ENCODE assay signal across 24 mouse cellular contexts in genomic region chr12:17574591-17574990, GRCm38 (mm10).
"Had no signal": no experiment of that assay in that cellular context is flagged by ENCODE, and none has a peak within 500 bp of the region (broad histone marks: within the 10 kb centered on the region; RNA-seq: fewer than 3 reads in every experiment).

No protein-coding gene starts in this region.

- H3K9me3 ChIP-seq: embryonic facial prominence, embryonic 10.5 days; embryonic facial prominence, embryonic 12.5 days; embryonic facial prominence, embryonic 13.5 days; embryonic facial prominence, embryonic 15.5 days; forebrain, embryonic 10.5 days; forebrain, embryonic 12.5 days; forebrain, embryonic 13.5 days; heart, embryonic 10.5 days; heart, embryonic 12.5 days; heart, embryonic 13.5 days had no signal

- H3K27me3 ChIP-seq: embryonic facial prominence, embryonic 12.5 days; embryonic facial prominence, embryonic 13.5 days; embryonic facial prominence, embryonic 15.5 days; forebrain, embryonic 13.5 days had no signal

- H3K9ac ChIP-seq: embryonic facial prominence, embryonic 12.5 days; embryonic facial prominence, embryonic 13.5 days; embryonic facial prominence, embryonic 15.5 days; forebrain, embryonic 12.5 days; forebrain, embryonic 13.5 days; forebrain, postnatal 0 days; heart, embryonic 12.5 days; heart, embryonic 13.5 days had no signal

- H3K4me3 ChIP-seq: embryonic facial prominence, embryonic 10.5 days; embryonic facial prominence, embryonic 12.5 days; embryonic facial prominence, embryonic 13.5 days; embryonic facial prominence, embryonic 15.5 days; erythroblast, embryonic 14.5 days; forebrain, embryonic 10.5 days; forebrain, embryonic 12.5 days; forebrain, embryonic 13.5 days; gastrocnemius, adult 2 months; heart, adult 2 months; heart, embryonic 10.5 days; heart, embryonic 12.5 days; heart, embryonic 13.5 days had no signal

- H3K4me2 ChIP-seq: embryonic facial prominence, embryonic 12.5 days; embryonic facial prominence, embryonic 13.5 days; embryonic facial prominence, embryonic 15.5 days; forebrain, embryonic 12.5 days; forebrain, embryonic 13.5 days; heart, embryonic 11.5 days; heart, embryonic 12.5 days; heart, embryonic 13.5 days had no signal

- H3K27ac ChIP-seq: embryonic facial prominence, embryonic 10.5 days; embryonic facial prominence, embryonic 12.5 days; embryonic facial prominence, embryonic 13.5 days; embryonic facial prominence, embryonic 15.5 days; forebrain, embryonic 10.5 days; forebrain, embryonic 12.5 days; forebrain, embryonic 13.5 days; gastrocnemius, adult 2 months; heart, adult 2 months; heart, embryonic 10.5 days; heart, embryonic 13.5 days had no signal

- H3K36me3 ChIP-seq: embryonic facial prominence, embryonic 10.5 days; embryonic facial prominence, embryonic 12.5 days; embryonic facial prominence, embryonic 13.5 days; embryonic facial prominence, embryonic 15.5 days; forebrain, embryonic 10.5 days; forebrain, embryonic 12.5 days; heart, embryonic 10.5 days; heart, embryonic 12.5 days; heart, embryonic 13.5 days had no signal

- DNase-seq: embryo, embryonic 11 days; forebrain, postnatal 0 days; gastrocnemius, adult 2 months; gastrocnemius, postnatal 10 days; gastrocnemius, postnatal 14 days; gastrocnemius, postnatal 25 days; gastrocnemius, postnatal 36 days; heart, adult 11 months; heart, adult 18-20 months; heart, adult 2 months had no signal

- ATAC-seq: forebrain, embryonic 13.5 days; forebrain, embryonic 14.5 days; forebrain, embryonic 16.5 days; forebrain, postnatal 0 days had no signal

- H3K4me1 ChIP-seq: embryonic facial prominence, embryonic 12.5 days had no signal
